Mouse (Mus musculus) G1E (cell line): Measurements from ENCODE around the gene Cdk6.

ENCODE experiments used
- CTCF ChIP-seq: IDR thresholded peaks from 2 replicates; pipeline ENCODE4 v1.5.1; 2012; ENCODE audit warnings: low read depth, low read length, inconsistent platforms, mixed read lengths
- GATA1 ChIP-seq: IDR thresholded peaks from 2 replicates; pipeline ENCODE4 v1.6.1; 2012; ENCODE audit warnings: borderline replicate concordance, low read length, inconsistent platforms, mixed read lengths

DNA sequence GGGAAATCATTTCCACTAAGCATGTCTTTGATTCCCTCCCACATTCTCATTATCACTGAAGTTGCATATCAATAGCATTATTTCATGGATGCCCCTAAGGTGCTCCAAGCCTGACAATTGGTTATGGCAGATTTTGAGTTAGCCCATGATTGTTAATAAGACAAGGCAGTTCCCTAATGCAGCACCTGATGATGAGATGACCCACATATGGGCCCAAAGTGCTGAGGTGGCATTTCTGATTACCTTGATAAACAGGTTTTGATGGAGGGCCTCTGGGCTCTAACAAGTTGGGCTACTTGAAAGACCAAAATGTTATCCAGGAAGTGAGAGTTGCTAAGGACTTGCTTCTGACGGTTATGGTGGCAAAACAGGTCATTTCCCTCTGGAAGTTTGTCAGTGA, 11.9 kb upstream of the Cdk6 start:
- TF ChIP-seq CTCF (no peak), GATA1 (no peak)
